Mouse (Mus musculus): ENCODE measurements around the gene Wdr43. TPM values are rescaled to one million over a fixed set of nuclear protein-coding genes. Genes with fewer than 3 reads are reported as not detected.

Gene Wdr43
- total and polyA plus RNA-seq, 3 experiments, result 175 to 393 (median 249) TPM

DNA sequence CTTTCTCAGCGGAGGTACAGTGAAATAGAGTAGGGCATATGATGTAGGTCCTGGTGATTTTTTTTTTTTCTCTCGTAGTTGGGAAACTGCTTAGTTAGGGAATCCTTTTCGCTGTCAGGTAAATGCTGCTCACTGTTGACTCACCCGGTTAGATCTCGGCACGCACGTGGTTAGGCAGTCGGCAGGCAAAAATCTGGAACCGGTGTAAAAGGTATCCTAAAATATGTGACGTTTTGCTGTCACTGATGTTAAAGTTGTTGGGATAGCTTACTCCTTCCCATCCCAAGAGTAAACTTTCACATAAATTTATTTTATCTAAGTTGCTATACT lies 1.3 kb downstream of the Wdr43 start:
- peak overlapping the region; percentile 70 for H3K27ac ChIP-seq (ENCODE audit: control insufficient read depth, low read depth, low read length)
- DNase-seq (ENCODE audit: low read depth, low spot score), result peak; percentile 72
- no peaks in the 10 kb centered on the region for H3K27me3 ChIP-seq (ENCODE audit: control insufficient read depth in 1 of 2, insufficient read depth in 2 of 2, low read length in 2 of 2)
- peaks cover 15 to 31% of the 10 kb centered on the region in 2 experiments for H3K36me3 ChIP-seq (ENCODE audit: control insufficient read depth in 1 of 2, insufficient read depth in 2 of 2, low read length in 2 of 2)
- H3K4me3 ChIP-seq (ENCODE audit: control insufficient read depth in 1 of 2, insufficient read depth in 1 of 2, low read depth in 2 of 2, low read length in 2 of 2), result peak overlapping the region; percentile 84 to 90
- peak overlapping the region; percentile 95 for H3K9ac ChIP-seq (ENCODE audit: control insufficient read depth, low read depth, low read length, poor library complexity, severe bottlenecking)
- H3K4me1 ChIP-seq (ENCODE audit: control insufficient read depth in 1 of 2, insufficient read depth in 2 of 2, low read length in 2 of 2), result peaks cover 9 to 17% of the 10 kb centered on the region in 2 experiments
- peaks cover 59% of the 10 kb centered on the region for H3K79me2 ChIP-seq (ENCODE audit: control insufficient read depth, insufficient read depth, low read length, poor library complexity)
- TF ChIP-seq MXI1 (IDR thresholded peaks at IDR 0.05; ENCODE audit: low read depth, low read length) (peak; percentile 99), CHD1 (IDR thresholded peaks at IDR 0.05; ENCODE audit: low read depth, low read length) (0 out of 2 replicates have a peak, but pooled peaks have one; percentile 11), MAX (IDR thresholded peaks at IDR 0.05; ENCODE audit: low read length) (peak; percentile 93), SIN3A (IDR thresholded peaks at IDR 0.05; ENCODE audit: low read length) (peak; percentile 91), MYC (IDR thresholded peaks at IDR 0.05; ENCODE audit: low read depth, low read length) (peak; percentile 97), POLR2AphosphoS5 (IDR thresholded peaks at IDR 0.05; ENCODE audit: borderline replicate concordance, low read depth, low read length) (no peak)
- H3K9me3 ChIP-seq (replicated peaks; ENCODE audit: insufficient read depth, low read length), result no peaks in the 10 kb centered on the region

- H3K4me3 ChIP-seq (ENCODE audit: control insufficient read depth in 1 of 2, insufficient read depth in 1 of 2, low read depth in 2 of 2, low read length in 2 of 2), result peak overlapping the region; percentile 70 to 84
- H3K4me1 ChIP-seq (ENCODE audit: control insufficient read depth in 1 of 2, insufficient read depth in 2 of 2, low read length in 2 of 2), result peaks cover 9 to 17% of the 10 kb centered on the region in 2 experiments
- H3K27me3 ChIP-seq (ENCODE audit: control insufficient read depth in 1 of 2, insufficient read depth in 2 of 2, low read length in 2 of 2), result no peaks in the 10 kb centered on the region
- H3K9ac ChIP-seq (ENCODE audit: control insufficient read depth, low read depth, low read length, poor library complexity, severe bottlenecking), result peak overlapping the region; percentile 95
- no peak for TF ChIP-seq RCOR1 (IDR thresholded peaks at IDR 0.05; ENCODE audit: low read depth, low read length)
- TF ChIP-seq ETS1 (IDR thresholded peaks at IDR 0.05; ENCODE audit: low read depth, low read length), result 0 out of 2 replicates have a peak, but pooled peaks have one; percentile 10
- no peak for TF ChIP-seq UBTF (IDR thresholded peaks at IDR 0.05; ENCODE audit: borderline replicate concordance, insufficient read depth, low read depth, low read length)
- TF ChIP-seq KAT2A (conservative IDR thresholded peaks at IDR 0.05; ENCODE audit: low read depth, low read length), result no peak
- no peak for TF ChIP-seq ZKSCAN1 (IDR thresholded peaks at IDR 0.05; ENCODE audit: low read depth, low read length)
- TF ChIP-seq CHD1 (IDR thresholded peaks at IDR 0.05; ENCODE audit: low read depth, low read length), result no peak
- no peak for TF ChIP-seq CTCF (IDR thresholded peaks at IDR 0.05 in 2 of 3, conservative IDR thresholded peaks at IDR 0.05 in 1 of 3; ENCODE audit: control insufficient read depth in 1 of 3, insufficient read depth in 1 of 3, low read depth in 2 of 3, low read length in 3 of 3, poor library complexity in 1 of 3, severe bottlenecking in 1 of 3)
- no peak for TF ChIP-seq GATA1 (IDR thresholded peaks at IDR 0.05; ENCODE audit: low read depth, low read length)
- no peak for TF ChIP-seq NRF1 (IDR thresholded peaks at IDR 0.05; ENCODE audit: insufficient read depth, low read depth, low read length, poor library complexity, severe bottlenecking)
- peak; percentile 28; the same call in 1 of the 2 replicates for TF ChIP-seq MYC (IDR thresholded peaks at IDR 0.05; ENCODE audit: low read depth, low read length)
- no peak for TF ChIP-seq POLR2AphosphoS2 (IDR thresholded peaks at IDR 0.05; ENCODE audit: low read length)
- TF ChIP-seq SIN3A (IDR thresholded peaks at IDR 0.05; ENCODE audit: low read length), result no peak
- no peak overlapping the region for H3K27ac ChIP-seq (ENCODE audit: control insufficient read depth, low read depth, low read length)
- H3K9me3 ChIP-seq (replicated peaks; ENCODE audit: insufficient read depth, low read length), result no peaks in the 10 kb centered on the region
- H3K36me3 ChIP-seq (ENCODE audit: control insufficient read depth in 1 of 2, insufficient read depth in 2 of 2, low read length in 2 of 2), result peaks cover 16 to 39% of the 10 kb centered on the region in 2 experiments
- peak; percentile 30 for DNase-seq (ENCODE audit: low read depth, low spot score)
- H3K79me2 ChIP-seq (ENCODE audit: control insufficient read depth, insufficient read depth, low read length, poor library complexity), result peaks cover 68% of the 10 kb centered on the region
Observed at GRCm38 (mm10) chr17:71617974-71618373, 2.3 kb downstream of the Wdr43 start.
